Mouse (Mus musculus) myocyte (in vitro differentiated cells): ENCODE data around the gene Msx1. TPM values are rescaled to one million over a fixed set of nuclear protein-coding genes. Genes with fewer than 3 reads are reported as not detected.

Source experiments
- H3K27me3 ChIP-seq: one replicate; pipeline ENCODE4 v1.6.1; 2011; ENCODE audit not compliant: control insufficient read depth, insufficient read depth, insufficient read length
- H3K36me3 ChIP-seq: one replicate; pipeline ENCODE4 v1.6.1; 2011; ENCODE audit not compliant: control insufficient read depth, insufficient read depth
- H3K4me2 ChIP-seq: one replicate; pipeline ENCODE4 v1.6.1; 2011; ENCODE audit warnings: low read depth, control low read depth
- H3K4me3 ChIP-seq: one replicate; pipeline ENCODE4 v1.5.1; 2011; ENCODE audit warnings: mild to moderate bottlenecking, control low read depth, moderate library complexity
- H3K79me2 ChIP-seq: one replicate; pipeline ENCODE4 v1.6.1; 2011; ENCODE audit not compliant: control insufficient read depth, insufficient read depth
- H3ac ChIP-seq: one replicate; pipeline ENCODE4 v1.6.1; 2011; ENCODE audit not compliant: control insufficient read depth, insufficient read length
- CEBPB ChIP-seq: IDR thresholded peaks from 2 replicates; pipeline ENCODE4 v1.6.1; 2011; ENCODE audit warnings: mild to moderate bottlenecking, moderate library complexity; ENCODE audit not compliant: poor library complexity, insufficient read depth, severe bottlenecking
- E2F4 ChIP-seq: IDR thresholded peaks from one replicate; pipeline ENCODE4 v1.6.1; 2011; ENCODE audit warnings: mild to moderate bottlenecking, control low read depth, moderate library complexity; ENCODE audit not compliant: insufficient read depth
- MAX ChIP-seq: IDR thresholded peaks from one replicate; pipeline ENCODE4 v1.6.1; 2011; ENCODE audit warnings: low read depth, mild to moderate bottlenecking, control low read depth
- MYOD1 ChIP-seq, 3 experiments: IDR thresholded peaks; one replicate each; pipeline ENCODE4 v1.6.1; 2011; ENCODE audit warnings: control low read depth in 2 of 3, low read depth in 2 of 3, mild to moderate bottlenecking in 2 of 3, moderate library complexity in 1 of 3; ENCODE audit not compliant: insufficient read length in 2 of 3, control insufficient read depth in 1 of 3
- MYOG ChIP-seq, 3 experiments: IDR thresholded peaks; one replicate each; pipeline ENCODE4 v1.6.1; 2011; ENCODE audit warnings: control low read depth in 2 of 3, low read depth in 2 of 3, mild to moderate bottlenecking in 2 of 3; ENCODE audit not compliant: insufficient read length in 2 of 3, control insufficient read depth in 1 of 3, insufficient read depth in 1 of 3
- POLR2A ChIP-seq: IDR thresholded peaks from one replicate; pipeline ENCODE4 v1.6.1; 2011; ENCODE audit warnings: low read depth, mild to moderate bottlenecking, control low read depth, moderate library complexity; ENCODE audit not compliant: insufficient read length
- POLR2AphosphoS2 ChIP-seq: IDR thresholded peaks from one replicate; pipeline ENCODE4 v1.6.1; 2011; ENCODE audit warnings: low read depth, control low read depth; ENCODE audit not compliant: insufficient read length
- REST ChIP-seq: IDR thresholded peaks from one replicate; pipeline ENCODE4 v1.6.1; 2011; ENCODE audit warnings: mild to moderate bottlenecking, control low read depth, moderate library complexity; ENCODE audit not compliant: insufficient read depth, insufficient read length
- SRF ChIP-seq: IDR thresholded peaks from one replicate; pipeline ENCODE4 v1.6.1; 2011; ENCODE audit warnings: low read depth; ENCODE audit not compliant: control insufficient read depth, insufficient read length
- TCF12 ChIP-seq: IDR thresholded peaks from one replicate; pipeline ENCODE4 v1.6.1; 2011; ENCODE audit warnings: mild to moderate bottlenecking, control low read depth; ENCODE audit not compliant: poor library complexity, insufficient read depth, severe bottlenecking
- TCF3 ChIP-seq: IDR thresholded peaks from one replicate; pipeline ENCODE4 v1.6.1; 2011; ENCODE audit warnings: low read depth, control low read depth; ENCODE audit not compliant: insufficient read length
- USF1 ChIP-seq: IDR thresholded peaks from one replicate; pipeline ENCODE4 v1.6.1; 2011; ENCODE audit warnings: low read depth, mild to moderate bottlenecking, control low read depth, moderate library complexity
- polyA plus RNA-seq: library from polyadenylated mRNA; unstranded; fragments of >200 nt; fragmentation: generic; extraction: Trizol; gene quantifications from one replicate; pipeline ENCODE4 v1.2.1, GENCODE M21; 2012; ENCODE audit warnings: missing spikeins

Msx1 gene
- polyA plus RNA-seq, 1 experiment, result 4.7 TPM

DNA sequence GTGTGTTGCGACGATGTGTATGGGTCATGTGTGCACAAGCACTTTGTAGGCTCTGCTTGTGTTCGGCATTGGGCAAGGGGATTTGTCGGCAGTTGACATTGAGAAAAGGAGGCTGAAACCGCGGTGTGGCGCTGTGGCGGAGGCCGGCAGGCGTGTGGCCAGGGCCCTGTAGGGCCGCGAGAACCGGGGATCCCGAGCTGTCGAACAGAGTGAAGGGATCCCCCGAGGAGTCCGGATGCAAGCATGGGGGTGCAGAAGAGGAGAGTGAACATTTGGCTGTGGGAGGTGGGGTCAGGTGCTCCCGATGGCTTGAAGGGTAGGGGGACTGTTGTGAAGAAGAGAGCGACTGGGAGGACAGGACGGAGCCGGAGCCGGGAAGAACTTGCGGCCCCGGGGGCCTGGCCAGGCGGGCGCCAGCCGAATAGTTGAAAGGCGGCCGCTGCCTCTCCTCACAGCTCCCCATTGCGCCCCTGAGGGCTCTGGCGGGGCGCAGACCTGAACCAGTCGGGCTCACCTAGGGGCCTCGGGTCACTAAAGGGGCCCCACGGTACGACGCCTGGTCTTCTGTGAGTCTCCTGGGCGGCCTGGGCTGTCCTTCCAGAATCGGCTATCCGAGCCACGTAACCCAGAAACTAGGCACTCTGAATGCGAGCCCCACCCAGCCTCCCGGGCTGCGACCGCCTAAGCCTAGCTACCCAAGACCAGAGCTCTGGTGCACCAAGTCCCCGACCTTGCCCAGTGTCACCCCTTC is 7.3 kb downstream of the Msx1 start:
- Histone ChIP-seq H3K36me3 (no peaks in the 10 kb centered on the region), H3K4me2 (no peak overlapping the region), H3ac (no peak overlapping the region), H3K79me2 (no peaks in the 10 kb centered on the region), H3K4me3 (no peak overlapping the region), H3K27me3 (peaks cover 19% of the 10 kb centered on the region)
- TF ChIP-seq TCF12 (no peak), E2F4 (no peak), MYOD1 (IDR thresholded peaks at IDR 0.05; ENCODE audit: control insufficient read depth in 1 of 3, insufficient read length in 2 of 3, low read depth in 2 of 3) (no peak), POLR2A (no peak)

DNA sequence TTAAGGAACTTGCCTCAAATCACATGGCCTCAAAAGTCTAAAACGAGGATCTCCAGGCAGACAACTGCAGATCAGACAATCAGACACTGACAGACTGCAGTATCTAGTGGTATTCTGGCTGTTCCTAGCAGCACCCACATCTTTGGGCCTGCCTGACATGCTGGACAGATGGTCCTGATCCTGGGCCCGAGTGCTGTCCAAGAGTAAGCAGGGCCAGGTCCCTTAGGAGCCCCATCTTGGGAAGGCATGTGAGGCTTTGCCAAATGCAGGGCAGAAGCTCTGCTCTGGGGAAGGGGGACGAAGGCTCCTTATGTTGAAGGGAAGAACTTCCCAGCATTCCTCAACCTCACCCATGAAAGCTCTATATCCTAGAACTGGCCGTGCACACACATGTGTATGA is 8.5 kb downstream of the Msx1 start:
- no peak overlapping the region for H3K4me2 ChIP-seq
- no peaks in the 10 kb centered on the region for H3K79me2 ChIP-seq
- no peak overlapping the region for H3K4me3 ChIP-seq
- TF ChIP-seq POLR2AphosphoS2 (no peak), E2F4 (no peak), MYOD1 (IDR thresholded peaks at IDR 0.05; ENCODE audit: control insufficient read depth in 1 of 3, insufficient read length in 2 of 3, low read depth in 2 of 3) (no peak), TCF12 (no peak), SRF (no peak), USF1 (no peak), CEBPB (no peak)
- H3ac ChIP-seq, result no peak overlapping the region
- no peaks in the 10 kb centered on the region for H3K36me3 ChIP-seq
- peaks cover 19% of the 10 kb centered on the region for H3K27me3 ChIP-seq

DNA sequence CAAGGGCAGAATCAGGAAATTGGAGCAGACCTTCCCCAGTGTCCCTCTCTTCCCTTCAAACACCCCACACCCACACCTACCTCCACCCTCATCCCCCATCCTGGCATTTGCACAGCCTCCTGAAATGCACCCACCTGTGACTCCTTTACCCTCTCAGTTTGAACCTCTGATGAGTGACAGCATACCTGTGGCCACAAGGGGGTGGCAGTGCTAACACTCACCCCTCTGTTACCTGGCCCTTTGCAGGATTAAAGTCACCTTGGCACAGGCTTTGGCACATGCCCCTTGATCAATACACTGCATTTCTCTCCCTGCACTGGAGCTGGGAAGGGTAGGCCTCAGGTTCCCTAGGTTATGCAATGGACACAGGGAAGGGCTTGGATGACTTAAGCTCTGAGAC is 10.2 kb downstream of the Msx1 start:
- H3K79me2 ChIP-seq, result no peaks in the 10 kb centered on the region
- H3K4me3 ChIP-seq, result no peak overlapping the region
- TF ChIP-seq MYOG (IDR thresholded peaks at IDR 0.05; ENCODE audit: control insufficient read depth in 1 of 3, insufficient read depth in 1 of 3, insufficient read length in 2 of 3, low read depth in 2 of 3) (no peak), TCF12 (no peak), REST (no peak)
- H3K36me3 ChIP-seq, result no peaks in the 10 kb centered on the region
- H3K27me3 ChIP-seq, result peaks cover 26% of the 10 kb centered on the region
- H3ac ChIP-seq, result no peak overlapping the region
- H3K4me2 ChIP-seq, result no peak overlapping the region

DNA sequence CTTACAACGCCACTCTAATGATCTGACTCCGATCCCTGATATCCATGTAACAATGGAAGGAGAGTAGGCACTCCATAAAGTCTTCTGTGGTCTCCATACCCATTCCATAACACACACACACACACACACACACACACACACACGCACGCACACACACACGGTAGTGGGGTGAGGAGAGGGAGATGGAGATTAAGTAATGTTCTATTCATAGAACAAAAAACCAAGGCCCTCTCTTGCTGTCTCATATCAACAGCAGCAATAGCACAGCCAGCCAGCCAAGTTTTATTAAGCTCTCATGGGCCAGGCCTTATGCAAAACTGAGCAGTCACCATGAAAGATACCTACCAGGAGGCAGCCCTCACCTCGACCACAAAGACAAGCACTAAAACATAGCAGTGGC is 19.1 kb downstream of the Msx1 start:
- H3K36me3 ChIP-seq, result no peaks in the 10 kb centered on the region
- no peak overlapping the region for H3K4me3 ChIP-seq
- TF ChIP-seq TCF12 (no peak), REST (no peak), MYOG (IDR thresholded peaks at IDR 0.05; ENCODE audit: control insufficient read depth in 1 of 3, insufficient read depth in 1 of 3, insufficient read length in 2 of 3, low read depth in 2 of 3) (no peak), TCF3 (no peak), POLR2AphosphoS2 (no peak), MYOD1 (IDR thresholded peaks at IDR 0.05; ENCODE audit: control insufficient read depth in 1 of 3, insufficient read length in 2 of 3, low read depth in 2 of 3) (no peak), E2F4 (no peak), CEBPB (no peak), SRF (no peak), USF1 (no peak), POLR2A (no peak), MAX (no peak)
- H3K4me2 ChIP-seq, result no peak overlapping the region
- peaks cover 52% of the 10 kb centered on the region for H3K27me3 ChIP-seq
- H3K79me2 ChIP-seq, result no peaks in the 10 kb centered on the region
- no peak overlapping the region for H3ac ChIP-seq

DNA sequence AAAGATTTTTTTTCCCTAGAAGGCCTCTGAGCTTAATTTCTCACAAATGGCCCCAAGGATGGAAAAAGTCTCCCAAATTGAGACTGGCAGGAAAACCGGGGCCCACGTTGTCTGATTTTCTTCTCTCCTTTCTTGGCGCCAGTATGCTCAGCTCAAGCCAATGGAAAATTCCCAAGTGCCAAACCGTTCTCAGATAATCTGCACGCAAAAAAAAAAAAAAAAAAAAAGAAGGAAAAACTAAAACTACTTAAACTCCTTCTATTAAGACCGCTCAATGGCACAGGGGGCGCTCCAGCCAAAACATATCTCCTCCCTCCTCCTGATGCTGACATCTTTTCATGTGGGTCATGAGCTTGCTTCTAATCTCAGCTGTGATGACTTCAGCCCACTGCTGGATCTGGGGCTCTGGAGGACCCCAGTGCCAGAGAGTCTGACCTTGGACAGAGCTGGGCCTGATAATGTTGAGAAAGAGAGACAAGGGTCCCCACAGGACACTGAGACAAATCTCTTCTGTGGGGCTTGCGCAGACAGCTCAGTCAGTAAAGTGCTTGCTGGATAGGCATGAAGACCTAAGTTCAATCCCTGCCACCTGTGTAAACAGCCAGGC is 19.8 kb downstream of the Msx1 start:
- Histone ChIP-seq H3K4me3 (no peak overlapping the region), H3K36me3 (no peaks in the 10 kb centered on the region), H3K4me2 (no peak overlapping the region), H3ac (no peak overlapping the region), H3K27me3 (peaks cover 55% of the 10 kb centered on the region), H3K79me2 (no peaks in the 10 kb centered on the region)
- no peak for TF ChIP-seq MAX
- TF ChIP-seq SRF, result no peak
- no peak for TF ChIP-seq TCF12
- no peak for TF ChIP-seq POLR2AphosphoS2
